Mouse (Mus musculus) ES-E14 (cell line): ENCODE data around the gene Hdac11. TPM values are rescaled to one million over a fixed set of nuclear protein-coding genes. Genes with fewer than 3 reads are reported as not detected.
"Not testable (repeated sequence)": the region's sequence is repeated elsewhere in the genome, so short reads cannot be mapped to it uniquely, and the experiment has no call there.

Experiments used
- DNase-seq: peaks from one replicate; pipeline ENCODE4 v3.0.0-alpha.2; 2013; ENCODE audit warnings: low read depth, low spot score
- H3K27ac ChIP-seq: 2 replicates; pipeline ENCODE4 v1.5.1; 2012; ENCODE audit warnings: low read depth, mild to moderate bottlenecking, low read length, moderate library complexity, mixed read lengths; ENCODE audit not compliant: poor library complexity, insufficient read depth, severe bottlenecking
- H3K36me3 ChIP-seq: 2 replicates; pipeline ENCODE4 v1.6.1; 2012; ENCODE audit warnings: mild to moderate bottlenecking, low read length, moderate library complexity, mixed read lengths; ENCODE audit not compliant: control insufficient read depth, poor library complexity, insufficient read depth, severe bottlenecking
- H3K4me1 ChIP-seq, 2 experiments: fragments of 150-350 bp in 1 of 2; sonication (generic) in 1 of 2; 2 replicates each; pipeline ENCODE4 v1.6.1; 2012; ENCODE audit warnings: low read length in 2 of 2, mild to moderate bottlenecking in 1 of 2, mixed read lengths in 1 of 2; ENCODE audit not compliant: control insufficient read depth in 2 of 2, insufficient read depth in 2 of 2, poor library complexity in 1 of 2
- H3K4me3 ChIP-seq, 2 experiments: fragments of 150-350 bp in 1 of 2; sonication (generic) in 1 of 2; 2 replicates each; pipeline ENCODE4 v1.5.1; 2012; ENCODE audit warnings: low read length in 2 of 2, low read depth in 1 of 2, mild to moderate bottlenecking in 1 of 2, mixed read lengths in 1 of 2; ENCODE audit not compliant: insufficient read depth in 1 of 2, poor library complexity in 1 of 2, severe bottlenecking in 1 of 2
- H3K9ac ChIP-seq: 2 replicates; pipeline ENCODE4 v1.6.1; 2012; ENCODE audit warnings: low read depth, mild to moderate bottlenecking, low read length, mixed read lengths; ENCODE audit not compliant: poor library complexity, insufficient read depth, severe bottlenecking
- H3K9me3 ChIP-seq: fragments of 150-350 bp; sonication (generic); 2 replicates; pipeline ENCODE4 v1.6.1; 2012; ENCODE audit warnings: low read depth, mild to moderate bottlenecking, low read length; ENCODE audit not compliant: control insufficient read depth, insufficient read depth
- CHD2 ChIP-seq: IDR thresholded peaks from 2 replicates; pipeline ENCODE4 v1.6.1; 2014; ENCODE audit warnings: mild to moderate bottlenecking, low read depth, low read length, inconsistent platforms
- HCFC1 ChIP-seq: IDR thresholded peaks from 2 replicates; pipeline ENCODE4 v1.6.1; 2012; ENCODE audit warnings: low read length, inconsistent platforms, borderline replicate concordance; ENCODE audit not compliant: insufficient read depth
- MAFK ChIP-seq: IDR thresholded peaks from 2 replicates; pipeline ENCODE4 v1.6.1; 2014; ENCODE audit warnings: mild to moderate bottlenecking, low read depth, low read length, inconsistent platforms; ENCODE audit not compliant: insufficient read depth
- ZC3H11A ChIP-seq: IDR thresholded peaks from 2 replicates; pipeline ENCODE4 v1.6.1; 2012; ENCODE audit warnings: low read depth, mild to moderate bottlenecking, inconsistent platforms, low read length, borderline replicate concordance
- ZNF384 ChIP-seq: IDR thresholded peaks from 2 replicates; pipeline ENCODE4 v1.6.1; 2012; ENCODE audit warnings: low read depth, low read length, inconsistent platforms
- in situ Hi-C, 2 experiments: fragments of 600-800 bp; cut with MboI; formaldehyde crosslinking; loops; one replicate each; pipeline ENCODE4 v1.15.1; 2025; ENCODE audit warnings: low sequenced_read_pairs in 2 of 2, inconsistent platforms in 1 of 2; ENCODE audit not compliant: unreplicated experiment in 2 of 2
- total RNA-seq: library from RNA; depleted of rRNA; stranded (reverse); fragments of 300-350 nt; gene quantifications from 2 replicates; pipeline ENCODE4 v1.2.3, GENCODE M21; 2012

Gene Hdac11
- total RNA-seq, 1 experiment: 2.6 TPM

GRCm38 (mm10) chr6:91118526-91118925 lies 37.9 kb upstream of the Hdac11 start:
- no peak overlapping the region for H3K27ac ChIP-seq
- TF ChIP-seq ZC3H11A (no peak), HCFC1 (no peak), CHD2 (no peak), ZNF384 (no peak), MAFK (no peak)
- no peak overlapping the region for H3K9ac ChIP-seq
- H3K36me3 ChIP-seq: no peaks in the 10 kb centered on the region
- in situ Hi-C loops: no loop called here
- no peaks in the 10 kb centered on the region for H3K9me3 ChIP-seq
- no peak for DNase-seq
- H3K4me3 ChIP-seq: no peak overlapping the region
- peaks cover 2 to 8% of the 10 kb centered on the region in 2 experiments; a peak in 2 of 4 replicates for H3K4me1 ChIP-seq

GRCm38 (mm10) chr6:91120206-91120605 lies 36.3 kb upstream of the Hdac11 start:
- TF ChIP-seq ZC3H11A (no peak), HCFC1 (no peak), CHD2 (no peak), MAFK (no peak), ZNF384 (no peak)
- Histone ChIP-seq H3K9me3 (no peaks in the 10 kb centered on the region), H3K27ac (no peak overlapping the region), H3K4me1 (peaks cover 1 to 5% of the 10 kb centered on the region in 2 experiments; a peak in 2 of 4 replicates), H3K9ac (no peak overlapping the region), H3K4me3 (no peak overlapping the region), H3K36me3 (no peaks in the 10 kb centered on the region)
- in situ Hi-C loops: no loop called here
- DNase-seq: no peak

GRCm38 (mm10) chr6:91121089-91121488 lies 35.4 kb upstream of the Hdac11 start:
- H3K27ac ChIP-seq, H3K9me3 ChIP-seq, H3K4me1 ChIP-seq, H3K9ac ChIP-seq, H3K36me3 ChIP-seq, in situ Hi-C loops, H3K4me3 ChIP-seq, DNase-seq: not testable (repeated sequence)

GRCm38 (mm10) chr6:91123453-91123852 lies 33.0 kb upstream of the Hdac11 start:
- no peak for DNase-seq
- H3K4me1 ChIP-seq: no peaks in the 10 kb centered on the region
- in situ Hi-C loops: no loop called here
- H3K4me3 ChIP-seq: no peak overlapping the region
- H3K9me3 ChIP-seq: no peaks in the 10 kb centered on the region
- no peak for TF ChIP-seq ZNF384
- no peak for TF ChIP-seq ZC3H11A
- no peak for TF ChIP-seq HCFC1
- no peak for TF ChIP-seq CHD2
- TF ChIP-seq MAFK: no peak
- H3K9ac ChIP-seq: no peak overlapping the region
- no peaks in the 10 kb centered on the region for H3K36me3 ChIP-seq
- no peak overlapping the region for H3K27ac ChIP-seq

- no peak overlapping the region for H3K9ac ChIP-seq
- DNase-seq: no peak
- in situ Hi-C loops: no loop called here
- no peaks in the 10 kb centered on the region for H3K9me3 ChIP-seq
- H3K27ac ChIP-seq: no peak overlapping the region
- no peaks in the 10 kb centered on the region for H3K36me3 ChIP-seq
- TF ChIP-seq CHD2 (no peak), MAFK (no peak), ZNF384 (no peak), ZC3H11A (no peak), HCFC1 (no peak)
- H3K4me3 ChIP-seq: no peak overlapping the region
- H3K4me1 ChIP-seq: no peaks in the 10 kb centered on the region
Measured at GRCm38 (mm10) chr6:91124286-91125227, 31.9 kb upstream of the Hdac11 start.
